Mouse (Mus musculus) spleen, adult 2 months (tissue): ENCODE results near the gene Trim26.

ENCODE experiments used
- CTCF ChIP-seq: fragments of 200-500 bp; IDR thresholded peaks from 2 replicates; pipeline ENCODE4 v1.5.1; 2011; ENCODE audit warnings: mild to moderate bottlenecking, inconsistent platforms; ENCODE audit not compliant: insufficient read depth, insufficient read length, insufficient replicate concordance; ENCODE audit errors: extremely low read depth
- POLR2A ChIP-seq: fragments of 200-500 bp; IDR thresholded peaks from 2 replicates; pipeline ENCODE4 v1.6.1; 2011; ENCODE audit warnings: low read depth, low read length, inconsistent platforms

GRCm38 (mm10) chr17:36908235-36908634, 71.3 kb downstream of the Trim26 start:
- TF ChIP-seq CTCF (no peak), POLR2A (no peak)
